Mouse (Mus musculus) bone marrow, adult 2 months (tissue): ENCODE measurements around the gene Dcaf1.

Experiments used
- CTCF ChIP-seq: fragments of 200-500 bp; IDR thresholded peaks from 2 replicates; pipeline ENCODE4 v1.5.1; 2011; ENCODE audit warnings: low read length, control low read depth; ENCODE audit not compliant: control insufficient read depth, insufficient read depth
- POLR2A ChIP-seq: fragments of 200-500 bp; IDR thresholded peaks from 2 replicates; pipeline ENCODE4 v1.6.1; 2011; ENCODE audit warnings: low read depth, mild to moderate bottlenecking, control low read depth, low read length, borderline replicate concordance; ENCODE audit not compliant: control insufficient read depth

DNA sequence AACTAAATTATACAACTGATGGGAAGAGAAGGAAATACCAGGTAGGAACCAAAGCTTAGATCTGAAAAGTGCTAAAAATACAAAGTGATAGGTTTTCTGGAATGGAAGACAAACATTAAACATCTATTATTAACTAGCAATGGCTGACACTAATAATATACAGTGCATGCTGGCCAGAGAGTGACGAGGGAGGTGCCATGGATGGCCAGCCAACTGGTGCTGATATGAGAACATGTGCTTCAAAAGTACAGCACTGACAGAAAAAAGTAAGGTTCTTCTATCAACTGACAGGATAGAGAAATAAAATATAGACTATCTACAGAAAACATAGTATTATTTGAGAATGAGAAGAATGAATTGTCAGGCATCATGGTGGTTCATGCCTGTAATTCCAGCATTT is 45.6 kb upstream of the Dcaf1 start:
- TF ChIP-seq CTCF: no peak
- TF ChIP-seq POLR2A: no peak
